Mouse (Mus musculus) hindbrain, postnatal 0 days (tissue): ENCODE measurements at regions not wholly inside any gene's neighbourhood (a gene's known extent, or its start where the extent isn't known, plus 50 kb on each side); places are given as distances from the start of the nearest gene placed in this dataset.
A peak's percentile ranks its signal among the peaks of the same experiment; 100 is the strongest.

Experiments
- ATAC-seq: fragments of 200-750 bp; cut with Nextera tagmentation; 2 replicates; pipeline ENCODE4 v1.8.0; 2017; ENCODE audit warnings: mild to moderate bottlenecking, moderate TSS enrichment, moderate library complexity
- DNase-seq: peaks from one replicate; pipeline ENCODE4 v3.0.0-alpha.2; 2015; ENCODE audit warnings: low spot score
- H3K27ac ChIP-seq: fragments of 300-500 bp; sonication (generic); 2 replicates; pipeline ENCODE4 v1.5.1; 2014; ENCODE audit warnings: mild to moderate bottlenecking
- H3K27me3 ChIP-seq: fragments of 300-500 bp; sonication (generic); 2 replicates; pipeline ENCODE4 v1.6.1; 2014; ENCODE audit warnings: low read length, mixed read lengths; ENCODE audit not compliant: insufficient read depth
- H3K36me3 ChIP-seq: fragments of 300-500 bp; sonication (generic); 2 replicates; pipeline ENCODE4 v1.6.1; 2014; ENCODE audit warnings: low read length, mixed read lengths; ENCODE audit not compliant: insufficient read depth
- H3K4me1 ChIP-seq: fragments of 300-500 bp; sonication (generic); 2 replicates; pipeline ENCODE4 v1.6.1; 2014; ENCODE audit warnings: antibody characterized with exemption, low read length, mixed read lengths; ENCODE audit not compliant: insufficient read depth
- H3K4me2 ChIP-seq: fragments of 300-500 bp; sonication (generic); 2 replicates; pipeline ENCODE4 v1.6.1; 2014; ENCODE audit warnings: low read depth, mild to moderate bottlenecking, low read length, moderate library complexity, mixed read lengths
- H3K4me3 ChIP-seq: fragments of 300-500 bp; sonication (generic); 2 replicates; pipeline ENCODE4 v1.5.1; 2014; ENCODE audit warnings: low read length
- H3K9ac ChIP-seq: fragments of 300-500 bp; sonication (generic); replicated peaks from 2 replicates; pipeline ENCODE4 v1.6.1; 2014; ENCODE audit warnings: mild to moderate bottlenecking, low read length, moderate library complexity, mixed read lengths
- H3K9me3 ChIP-seq: fragments of 300-500 bp; sonication (generic); 2 replicates; pipeline ENCODE4 v1.6.1; 2016; ENCODE audit warnings: low read length, mixed read lengths
- CTCF ChIP-seq: IDR thresholded peaks from 2 replicates; pipeline ENCODE4 v1.5.1; 2016; ENCODE audit warnings: antibody characterized with exemption, control low read depth, low read depth
- WGBS: fragments of 180-500 bp; shearing (Covaris S2); extraction: QIAGEN DNeasy Blood & Tissue Kit; methylation state at CpG from one replicate; pipeline ENCODE4 v1.1.7; 2014; 5-methylcytosine and 5-hydroxymethylcytosine counted together

GRCm38 (mm10) chr7:39822550-39823178, 305.1 kb downstream of the Zfp619 start:
- Histone ChIP-seq H3K9ac (no peak overlapping the region), H3K4me2 (no peak overlapping the region), H3K27me3 (no peaks in the 10 kb centered on the region), H3K9me3 (no peaks in the 10 kb centered on the region), H3K4me1 (no peaks in the 10 kb centered on the region), H3K36me3 (no peaks in the 10 kb centered on the region), H3K4me3 (no peak overlapping the region), H3K27ac (no peak overlapping the region)
- no peak for TF ChIP-seq CTCF
- no peak for DNase-seq
- WGBS: 96% methylated on average over 4 of the region's 4 CpGs
- ATAC-seq: no peak

- ATAC-seq (no peak), DNase-seq (no peak)
- Histone ChIP-seq H3K9ac (no peak overlapping the region), H3K36me3 (no peaks in the 10 kb centered on the region), H3K27me3 (no peaks in the 10 kb centered on the region), H3K4me2 (no peak overlapping the region), H3K27ac (no peak overlapping the region), H3K9me3 (no peaks in the 10 kb centered on the region), H3K4me3 (no peak overlapping the region), H3K4me1 (no peaks in the 10 kb centered on the region)
- no peak for TF ChIP-seq CTCF
- WGBS: 66% methylated on average over 6 of the region's 6 CpGs
These were observed 310.8 kb downstream of the Zfp619 start for GRCm38 (mm10) chr7:39828378-39828777.

GRCm38 (mm10) chr7:39830831-39831230, 313.3 kb downstream of the Zfp619 start:
- no peaks in the 10 kb centered on the region for H3K27me3 ChIP-seq
- DNase-seq (no peak), ATAC-seq (no peak)
- no peak overlapping the region for H3K9ac ChIP-seq
- no peak for TF ChIP-seq CTCF
- WGBS: 85% methylated on average over 2 of the region's 2 CpGs
- no peak overlapping the region for H3K4me2 ChIP-seq
- H3K4me1 ChIP-seq: no peaks in the 10 kb centered on the region
- H3K4me3 ChIP-seq: no peak overlapping the region
- no peaks in the 10 kb centered on the region for H3K36me3 ChIP-seq
- H3K9me3 ChIP-seq: no peaks in the 10 kb centered on the region
- no peak overlapping the region for H3K27ac ChIP-seq

- no peak for DNase-seq
- no peak for TF ChIP-seq CTCF
These were observed 324.4 kb downstream of the Zfp619 start for GRCm38 (mm10) chr7:39841988-39842387.

GRCm38 (mm10) chr7:39847914-39848782, 330.6 kb downstream of the Zfp619 start:
- Histone ChIP-seq H3K9ac (no peak overlapping the region), H3K4me2 (no peak overlapping the region), H3K27ac (no peak overlapping the region), H3K36me3 (no peaks in the 10 kb centered on the region), H3K4me1 (no peaks in the 10 kb centered on the region), H3K4me3 (no peak overlapping the region), H3K27me3 (no peaks in the 10 kb centered on the region), H3K9me3 (no peaks in the 10 kb centered on the region)
- TF ChIP-seq CTCF: peak; percentile 84
- 42% methylated on average over 7 of the region's 7 CpGs for WGBS
- DNase-seq (peak; percentile 89), ATAC-seq (peak; percentile 82)

More at GRCm38 (mm10) chr7:39841988-39842387, 324.4 kb downstream of the Zfp619 start:
- Histone ChIP-seq H3K4me3 (no peak overlapping the region), H3K4me2 (no peak overlapping the region), H3K9me3 (no peaks in the 10 kb centered on the region), H3K36me3 (no peaks in the 10 kb centered on the region), H3K27me3 (no peaks in the 10 kb centered on the region), H3K27ac (no peak overlapping the region), H3K9ac (no peak overlapping the region), H3K4me1 (no peaks in the 10 kb centered on the region)
- ATAC-seq: no peak
- WGBS: 92% methylated on average over 3 of the region's 3 CpGs

GRCm38 (mm10) chr7:39857301-39857700, 339.7 kb downstream of the Zfp619 start:
- WGBS: 92% methylated on average over 2 of the region's 2 CpGs
- Histone ChIP-seq H3K27me3 (no peaks in the 10 kb centered on the region; the same call in 1 of the 2 replicates), H3K27ac (no peak overlapping the region), H3K4me2 (no peak overlapping the region), H3K9ac (no peak overlapping the region), H3K9me3 (no peaks in the 10 kb centered on the region), H3K4me1 (no peaks in the 10 kb centered on the region), H3K36me3 (no peaks in the 10 kb centered on the region), H3K4me3 (no peak overlapping the region)
- TF ChIP-seq CTCF: no peak
- ATAC-seq (no peak), DNase-seq (no peak)

GRCm38 (mm10) chr7:39862835-39863234, 345.3 kb downstream of the Zfp619 start:
- TF ChIP-seq CTCF: no peak
- H3K27ac ChIP-seq: no peak overlapping the region
- ATAC-seq (no peak), DNase-seq (no peak)
- 60% methylated on average over 4 of the region's 4 CpGs for WGBS
- H3K9ac ChIP-seq: no peak overlapping the region
- H3K9me3 ChIP-seq: no peaks in the 10 kb centered on the region
- no peak overlapping the region for H3K4me3 ChIP-seq
- H3K27me3 ChIP-seq: no peaks in the 10 kb centered on the region; the same call in 1 of the 2 replicates
- no peak overlapping the region for H3K4me2 ChIP-seq
- H3K4me1 ChIP-seq: no peaks in the 10 kb centered on the region
- H3K36me3 ChIP-seq: no peaks in the 10 kb centered on the region
